Mouse (Mus musculus): Measurements from ENCODE around the gene Fetub. TPM values are rescaled to one million over a fixed set of nuclear protein-coding genes. Genes with fewer than 3 reads are reported as not detected.
"Not testable (repeated sequence)": the region's sequence is repeated elsewhere in the genome, so short reads cannot be mapped to it uniquely, and the experiment has no call there.

Gene Fetub
- polyA plus RNA-seq, 1 experiment, result not detected

DNA sequence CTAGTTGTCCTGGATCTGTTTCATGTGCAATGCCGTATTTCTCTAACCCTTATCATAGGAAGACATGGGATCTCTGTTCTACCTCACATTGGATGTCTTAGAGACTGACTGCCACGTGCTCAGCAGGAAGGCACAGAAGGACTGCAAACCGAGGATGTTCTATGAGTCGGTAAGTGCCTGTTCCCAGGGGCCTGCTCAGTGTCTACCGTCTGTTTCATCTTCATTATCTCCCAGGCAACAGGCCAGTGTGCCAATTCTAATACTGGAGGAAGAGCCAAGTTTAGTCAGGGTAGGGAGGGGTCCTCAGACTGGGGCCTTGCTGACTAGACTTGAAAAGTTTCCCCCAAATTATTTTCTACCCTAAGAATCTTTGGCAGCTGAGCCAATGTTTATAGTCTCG lies 11.4 kb downstream of the Fetub start:
- no peaks in the 10 kb centered on the region for H3K4me1 ChIP-seq (ENCODE audit: control insufficient read depth, insufficient read depth, low read length)
- H3K27ac ChIP-seq (ENCODE audit: insufficient read depth, low read depth, low read length), result no peak overlapping the region
- TF ChIP-seq CTCF (IDR thresholded peaks at IDR 0.05; ENCODE audit: low read depth, low read length), result no peak
- no peak for TF ChIP-seq POLR2A (IDR thresholded peaks at IDR 0.05; ENCODE audit: borderline replicate concordance, low read depth, low read length)
- H3K4me3 ChIP-seq (ENCODE audit: insufficient read depth, low read length), result no peak overlapping the region

DNA sequence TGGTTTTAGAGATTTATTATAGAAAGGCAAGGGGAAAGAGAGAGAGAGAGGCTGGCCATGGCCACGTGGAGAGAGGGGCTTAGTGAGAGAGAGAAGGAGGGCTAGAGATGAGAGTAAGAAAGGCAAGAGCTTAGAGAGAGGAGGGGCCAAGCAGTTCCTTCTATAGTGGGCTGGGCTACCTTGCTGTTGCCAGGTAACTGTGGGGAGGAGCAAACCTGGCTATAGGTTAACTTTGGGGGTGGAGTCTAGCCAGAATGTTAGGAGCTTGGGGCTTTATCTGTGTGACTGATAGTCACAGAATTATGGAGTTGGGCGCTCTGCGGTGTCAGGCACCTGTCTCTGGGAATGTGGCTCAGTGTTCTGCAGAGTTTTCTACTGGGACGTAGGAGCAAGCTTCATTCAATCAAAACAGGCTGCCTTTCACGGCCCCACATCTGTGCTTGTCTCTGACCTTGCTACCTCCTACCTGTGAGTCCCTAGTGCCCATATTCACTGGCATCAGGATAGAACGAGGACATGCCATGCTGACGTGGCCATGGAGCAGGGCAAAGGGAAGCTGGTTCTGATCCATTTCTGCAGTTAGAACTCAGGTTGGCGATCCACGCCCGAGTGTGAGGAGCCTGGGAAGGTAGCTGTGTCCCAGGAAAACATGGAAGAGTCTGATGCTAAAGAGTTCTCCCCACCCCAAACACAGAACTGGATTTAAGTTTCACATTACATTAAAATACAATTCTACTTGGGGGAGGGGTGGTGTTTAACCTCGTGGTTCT lies 13.5 kb downstream of the Fetub start:
- Histone ChIP-seq H3K4me3 (ENCODE audit: insufficient read depth, low read length) (no peak overlapping the region), H3K27ac (ENCODE audit: insufficient read depth, low read depth, low read length) (no peak overlapping the region), H3K4me1 (ENCODE audit: control insufficient read depth, insufficient read depth, low read length) (no peaks in the 10 kb centered on the region)
- no peak for TF ChIP-seq CTCF (IDR thresholded peaks at IDR 0.05; ENCODE audit: low read depth, low read length)
- no peak for TF ChIP-seq POLR2A (IDR thresholded peaks at IDR 0.05; ENCODE audit: borderline replicate concordance, low read depth, low read length)

DNA sequence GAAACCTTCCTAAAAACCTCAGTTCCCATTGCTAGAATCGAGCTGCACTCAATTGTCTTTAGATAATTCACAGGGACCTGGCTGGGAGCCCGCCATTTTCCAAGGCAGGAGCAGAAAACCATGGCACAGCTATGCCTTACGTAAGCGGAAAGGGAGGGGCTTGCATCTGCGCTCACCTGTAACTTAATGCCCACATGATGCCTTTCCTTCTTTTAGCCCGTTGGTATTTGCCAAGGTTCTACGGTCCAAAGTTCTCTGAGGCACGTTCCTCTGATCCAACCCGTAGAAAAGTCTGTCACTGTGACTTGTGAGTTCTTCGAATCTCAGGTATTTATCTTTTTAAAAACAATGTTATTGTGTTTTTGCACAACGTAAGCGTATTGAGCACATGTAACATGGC lies 19.5 kb downstream of the Fetub start:
- H3K4me3 ChIP-seq (ENCODE audit: insufficient read depth, low read length), result no peak overlapping the region
- no peak for TF ChIP-seq CTCF (IDR thresholded peaks at IDR 0.05; ENCODE audit: low read depth, low read length)
- no peak for TF ChIP-seq POLR2A (IDR thresholded peaks at IDR 0.05; ENCODE audit: borderline replicate concordance, low read depth, low read length)
- H3K4me1 ChIP-seq (ENCODE audit: control insufficient read depth, insufficient read depth, low read length), result no peaks in the 10 kb centered on the region
- no peak overlapping the region for H3K27ac ChIP-seq (ENCODE audit: insufficient read depth, low read depth, low read length)

DNA sequence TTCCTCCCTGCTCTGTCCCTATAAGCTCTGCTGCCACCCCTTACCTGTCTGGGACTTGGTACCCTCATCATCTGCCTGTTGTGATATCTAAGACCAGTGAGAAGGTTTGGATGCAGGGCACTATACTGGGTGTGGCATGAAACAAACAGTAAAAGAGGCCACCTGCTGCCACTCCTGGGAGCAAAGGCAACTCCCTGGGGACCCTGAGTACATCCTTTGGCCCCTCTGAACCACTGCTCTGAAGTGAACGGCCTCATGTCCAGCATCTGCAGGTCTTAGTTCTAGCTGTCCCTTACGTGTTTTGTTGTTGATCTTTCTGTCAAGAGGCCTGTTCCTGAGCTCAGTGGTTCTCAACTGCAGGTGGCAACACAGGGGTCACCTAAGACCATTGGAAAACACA lies 20.4 kb downstream of the Fetub start:
- Histone ChIP-seq H3K27ac (ENCODE audit: insufficient read depth, low read depth, low read length) (no peak overlapping the region), H3K4me1 (ENCODE audit: control insufficient read depth, insufficient read depth, low read length) (no peaks in the 10 kb centered on the region), H3K4me3 (ENCODE audit: insufficient read depth, low read length) (no peak overlapping the region)
- TF ChIP-seq CTCF (IDR thresholded peaks at IDR 0.05; ENCODE audit: low read depth, low read length), result no peak
- TF ChIP-seq POLR2A (IDR thresholded peaks at IDR 0.05; ENCODE audit: borderline replicate concordance, low read depth, low read length), result no peak

DNA sequence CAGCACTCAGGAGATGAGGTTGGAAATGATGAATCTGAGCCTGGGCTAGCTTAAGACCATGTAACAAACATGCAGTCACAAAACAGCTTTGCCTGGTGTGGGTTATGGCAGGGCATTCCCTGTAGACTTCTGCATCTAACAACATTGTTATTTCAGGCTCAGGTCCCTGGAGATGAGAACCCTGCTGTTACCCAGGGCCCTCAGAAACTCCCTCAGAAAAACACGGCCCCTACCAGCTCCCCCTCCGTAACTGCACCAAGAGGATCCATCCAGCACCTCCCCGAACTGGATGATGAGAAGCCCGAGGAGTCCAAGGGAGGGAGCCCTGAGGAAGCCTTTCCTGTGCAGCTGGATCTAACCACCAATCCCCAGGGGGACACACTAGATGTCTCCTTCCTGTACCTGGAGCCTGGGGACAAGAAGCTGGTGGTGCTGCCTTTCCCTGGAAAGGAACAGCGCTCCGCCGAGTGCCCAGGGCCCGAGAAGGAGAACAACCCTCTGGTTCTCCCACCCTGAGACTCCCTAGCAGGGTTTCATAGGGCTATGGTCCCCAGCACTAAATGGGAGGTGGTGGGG lies 21.1 kb downstream of the Fetub start:
- TF ChIP-seq POLR2A (IDR thresholded peaks at IDR 0.05; ENCODE audit: borderline replicate concordance, low read depth, low read length) (no peak), CTCF (IDR thresholded peaks at IDR 0.05; ENCODE audit: low read depth, low read length) (no peak)
- H3K27ac ChIP-seq (ENCODE audit: insufficient read depth, low read depth, low read length), result no peak overlapping the region
- no peaks in the 10 kb centered on the region for H3K4me1 ChIP-seq (ENCODE audit: control insufficient read depth, insufficient read depth, low read length)
- H3K4me3 ChIP-seq (ENCODE audit: insufficient read depth, low read length), result no peak overlapping the region

DNA sequence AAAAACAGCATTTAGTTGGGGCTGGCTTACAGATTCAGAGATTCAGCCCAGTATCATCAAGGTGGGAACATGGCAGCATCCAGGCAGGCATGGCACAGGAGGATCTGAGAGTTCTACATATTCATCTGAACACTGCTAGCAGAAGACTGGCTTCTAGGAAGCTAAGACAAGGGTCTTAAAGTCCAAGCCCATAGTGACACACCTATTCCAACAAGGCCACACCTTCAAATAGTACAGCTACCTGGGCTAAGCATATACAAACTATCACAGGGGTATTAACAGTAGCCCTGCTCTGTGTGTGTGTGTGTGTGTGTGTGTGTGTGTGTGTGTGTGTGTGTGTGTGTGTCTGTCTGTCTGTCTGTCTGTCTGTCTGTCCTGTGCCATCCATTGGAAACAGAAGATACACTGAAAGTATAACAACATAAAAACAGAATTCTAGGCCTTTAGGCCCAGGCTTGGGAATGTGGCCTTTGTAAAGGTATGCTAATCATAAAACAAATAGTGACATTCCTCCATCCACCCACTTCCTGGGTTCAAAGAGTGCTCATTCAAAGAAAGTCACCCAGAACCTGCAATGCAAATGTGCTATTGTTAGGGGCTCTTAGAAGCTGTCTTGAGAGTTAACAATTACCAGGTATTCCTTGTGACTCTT lies 23.8 kb downstream of the Fetub start:
- H3K4me1 ChIP-seq (ENCODE audit: control insufficient read depth, insufficient read depth, low read length); H3K4me3 ChIP-seq (ENCODE audit: insufficient read depth, low read length); H3K27ac ChIP-seq (ENCODE audit: insufficient read depth, low read depth, low read length): not testable (repeated sequence)

DNA sequence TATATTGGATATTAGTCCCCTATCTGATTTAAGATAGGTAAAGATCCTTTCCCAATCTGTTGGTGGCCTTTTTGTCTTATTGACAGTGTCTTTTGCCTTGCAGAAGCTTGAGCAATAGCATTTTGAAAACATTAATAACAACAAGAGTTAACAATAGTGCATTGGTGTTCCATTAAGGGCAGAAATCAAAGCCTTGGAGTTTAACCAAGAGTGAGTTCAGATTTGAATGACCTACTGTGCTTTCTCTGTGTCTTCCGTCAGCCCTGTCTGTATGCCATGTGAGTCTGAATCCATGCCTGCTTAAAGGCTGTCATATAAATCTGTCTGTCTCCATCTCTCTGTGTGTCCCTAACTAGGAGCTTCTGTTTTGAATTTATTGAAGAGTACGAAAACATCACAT lies 29.2 kb downstream of the Fetub start:
- Histone ChIP-seq H3K27ac (ENCODE audit: insufficient read depth, low read depth, low read length) (no peak overlapping the region), H3K4me3 (ENCODE audit: insufficient read depth, low read length) (no peak overlapping the region), H3K4me1 (ENCODE audit: control insufficient read depth, insufficient read depth, low read length) (no peaks in the 10 kb centered on the region)
- TF ChIP-seq POLR2A (IDR thresholded peaks at IDR 0.05; ENCODE audit: borderline replicate concordance, low read depth, low read length) (no peak), CTCF (IDR thresholded peaks at IDR 0.05; ENCODE audit: low read depth, low read length) (no peak)

DNA sequence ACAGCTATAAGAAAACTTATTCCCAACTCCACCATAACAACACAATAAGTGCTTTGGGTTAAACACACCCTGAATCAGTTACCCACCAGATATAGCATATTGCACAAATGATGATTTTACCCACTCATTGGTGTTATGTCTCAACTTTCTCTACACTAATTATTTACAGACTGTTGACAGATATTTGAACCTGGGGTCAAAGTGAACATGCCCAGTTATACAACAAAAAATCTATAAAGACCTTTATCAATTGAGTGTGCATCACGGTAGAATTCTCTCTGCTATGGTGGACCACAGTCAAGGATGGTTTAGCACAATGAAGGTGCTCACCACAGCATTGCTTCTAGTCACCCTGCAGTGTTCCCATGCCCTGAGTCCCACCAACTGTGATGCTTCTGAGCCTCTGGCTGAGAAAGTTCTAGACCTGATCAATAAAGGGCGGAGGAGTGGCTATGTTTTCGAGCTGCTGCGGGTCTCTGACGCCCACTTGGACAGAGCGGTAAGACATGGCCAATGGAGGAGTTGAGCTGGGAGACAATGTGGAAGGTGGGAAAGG lies 32.8 kb downstream of the Fetub start, which contains the start of gene Hrg:
Gene Hrg (plus strand): TSS at position 233 of the 556 bp plus-strand sequence.
- Histone ChIP-seq H3K4me3 (ENCODE audit: insufficient read depth, low read length) (no peak within 1 kb of the TSS), H3K4me1 (ENCODE audit: control insufficient read depth, insufficient read depth, low read length) (no peaks in the 10 kb centered on the region), H3K27ac (ENCODE audit: insufficient read depth, low read depth, low read length) (no peak within 1 kb of the TSS)
- TF ChIP-seq POLR2A (IDR thresholded peaks at IDR 0.05; ENCODE audit: borderline replicate concordance, low read depth, low read length), result no peak
- TF ChIP-seq CTCF (IDR thresholded peaks at IDR 0.05; ENCODE audit: low read depth, low read length), result no peak

DNA sequence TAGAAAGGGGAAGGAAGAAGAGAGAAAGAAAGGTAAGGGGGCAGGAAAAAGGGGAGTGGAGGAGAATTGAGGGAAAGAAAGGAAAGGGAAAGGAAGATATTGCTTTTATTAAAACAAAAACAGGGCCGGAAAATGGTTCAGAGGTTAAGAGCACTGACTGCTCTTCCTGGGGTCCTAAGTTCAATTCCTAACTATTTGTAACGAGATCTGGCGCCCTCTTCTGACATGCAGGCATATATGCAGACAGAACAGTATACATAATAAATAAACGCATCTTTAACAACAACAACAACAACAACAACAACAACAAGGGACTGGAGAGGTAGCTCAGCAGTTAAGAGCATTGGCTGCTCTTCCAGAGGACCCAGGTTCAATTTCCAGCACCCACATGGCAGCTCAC lies 34.9 kb downstream of the Fetub start:
- H3K4me3 ChIP-seq (ENCODE audit: insufficient read depth, low read length), result no peak overlapping the region
- H3K27ac ChIP-seq (ENCODE audit: insufficient read depth, low read depth, low read length), result no peak overlapping the region
- TF ChIP-seq POLR2A (IDR thresholded peaks at IDR 0.05; ENCODE audit: borderline replicate concordance, low read depth, low read length), result no peak
- H3K4me1 ChIP-seq (ENCODE audit: control insufficient read depth, insufficient read depth, low read length), result no peaks in the 10 kb centered on the region
